Mouse (Mus musculus) splenic B cell, adult 2 months (primary cell): Measurements from ENCODE around the gene Prdm16.

ENCODE experiments used
- DNase-seq: peaks from one replicate; pipeline ENCODE4 v3.0.0-alpha.2; 2011; ENCODE audit warnings: low read depth, low spot score
- H3K27me3 ChIP-seq: 2 replicates; pipeline ENCODE4 v1.6.1; 2012; ENCODE audit warnings: mild to moderate bottlenecking, low read length, moderate library complexity, mixed read lengths; ENCODE audit not compliant: control insufficient read depth, poor library complexity, insufficient read depth, severe bottlenecking
- H3K36me3 ChIP-seq: 2 replicates; pipeline ENCODE4 v1.6.1; 2012; ENCODE audit warnings: mild to moderate bottlenecking, low read length, moderate library complexity, mixed read lengths; ENCODE audit not compliant: control insufficient read depth, poor library complexity, insufficient read depth, severe bottlenecking

Prdm16 gene

DNA sequence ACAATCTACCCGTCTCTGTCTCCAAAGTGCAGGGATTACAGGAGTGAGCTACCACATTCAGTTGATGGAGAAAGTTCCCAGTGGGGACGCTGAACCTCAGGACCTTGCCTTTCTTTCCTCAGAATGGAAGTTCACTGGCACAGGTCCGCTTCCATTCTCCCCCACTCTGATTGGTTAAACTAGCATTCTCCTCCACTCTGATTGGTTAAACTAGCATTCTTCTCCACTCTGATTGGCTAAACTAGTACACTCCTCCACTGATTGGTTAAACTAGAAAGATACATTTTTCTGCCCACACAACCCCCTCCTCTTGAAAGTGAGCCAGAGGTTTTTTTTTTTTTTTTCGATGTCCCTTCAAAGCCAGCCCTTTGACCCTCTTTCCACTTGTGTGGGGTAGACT is 97.9 kb downstream of the Prdm16 start:
- no peak for DNase-seq
- Histone ChIP-seq H3K36me3 (no peaks in the 10 kb centered on the region), H3K27me3 (no peaks in the 10 kb centered on the region)

DNA sequence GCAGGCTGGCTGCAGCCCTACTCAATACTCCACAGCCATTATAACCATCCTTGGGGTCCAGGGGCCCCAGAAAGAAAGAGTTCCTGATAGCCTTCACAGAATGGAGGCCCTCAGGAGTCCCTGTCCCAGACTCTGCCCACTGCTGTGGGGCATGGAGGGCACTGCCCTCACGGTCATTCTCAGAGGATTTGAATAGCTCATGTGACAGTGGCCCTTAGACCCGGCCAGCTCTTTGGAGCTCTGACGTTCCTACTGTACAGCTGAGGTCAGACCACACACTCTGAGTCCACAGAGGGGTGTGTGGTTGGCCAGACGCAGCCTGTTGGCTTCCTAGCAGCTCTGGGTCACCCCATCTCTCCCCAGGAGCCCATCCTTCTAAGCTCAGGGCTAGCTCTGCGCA is 100.6 kb downstream of the Prdm16 start:
- DNase-seq = no peak
- H3K36me3 ChIP-seq = no peaks in the 10 kb centered on the region
- H3K27me3 ChIP-seq = no peaks in the 10 kb centered on the region

DNA sequence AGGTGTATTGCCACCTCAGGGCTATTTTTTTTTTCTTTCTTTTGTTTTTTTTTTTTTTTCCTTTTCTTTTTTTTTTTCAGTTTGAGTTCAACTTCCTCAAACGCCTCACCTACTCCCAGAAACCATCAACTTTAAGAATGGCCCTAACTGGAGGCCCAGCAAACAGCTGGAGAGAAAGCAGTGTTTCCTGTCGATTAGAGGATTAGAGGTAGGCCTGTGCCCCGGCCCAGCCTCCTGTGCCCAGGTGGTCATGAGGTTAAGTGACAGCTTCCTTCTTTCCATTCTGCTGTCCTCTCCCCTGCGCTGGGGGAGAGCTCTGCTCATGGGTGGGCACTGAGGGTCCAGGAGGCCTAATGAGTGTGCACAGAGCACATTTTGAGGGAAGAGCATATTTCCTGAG is 105.3 kb downstream of the Prdm16 start:
- no peaks in the 10 kb centered on the region for H3K36me3 ChIP-seq
- H3K27me3 ChIP-seq = no peaks in the 10 kb centered on the region
- no peak for DNase-seq

DNA sequence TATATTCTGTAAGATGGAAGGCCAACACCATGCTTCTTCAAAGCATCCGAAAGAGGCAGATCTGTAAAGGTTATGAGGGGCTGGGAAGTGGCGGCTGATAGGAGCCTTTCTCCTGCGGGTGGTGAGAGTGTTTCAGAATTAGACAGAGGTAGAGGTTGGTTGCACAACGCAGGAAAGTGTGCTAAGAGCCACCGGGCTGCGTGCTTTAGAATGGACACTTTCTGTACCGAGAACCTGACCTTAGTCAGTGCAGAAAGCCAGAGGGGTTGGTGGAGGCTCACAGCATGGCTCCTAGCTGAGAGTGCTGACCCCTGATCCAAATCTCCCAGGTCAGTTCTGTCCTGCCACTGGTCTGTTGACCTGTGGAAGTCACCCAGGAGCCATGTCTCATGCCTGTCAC is 106.3 kb downstream of the Prdm16 start:
- DNase-seq = no peak
- H3K27me3 ChIP-seq = no peaks in the 10 kb centered on the region

DNA sequence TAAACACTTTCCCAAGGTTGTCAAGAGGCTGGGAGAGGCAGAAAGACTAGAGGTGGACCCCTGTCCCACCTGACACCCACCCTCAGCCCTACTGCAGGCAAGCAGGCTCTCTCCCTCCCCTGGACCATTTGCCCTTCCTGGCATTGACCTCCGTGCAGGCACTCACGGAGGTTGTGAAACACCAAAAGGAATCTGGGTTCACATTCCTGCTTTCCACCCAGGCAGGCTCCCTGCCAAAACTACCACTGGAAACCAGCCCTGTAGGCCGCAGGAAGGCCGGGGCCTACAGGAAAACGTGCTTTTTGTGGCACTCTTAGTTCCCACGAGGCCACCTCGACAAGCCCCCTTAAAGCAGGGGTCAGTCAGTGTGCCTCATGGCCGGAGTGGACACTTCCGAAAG is 109.2 kb downstream of the Prdm16 start:
- DNase-seq = no peak
- Histone ChIP-seq H3K36me3 (no peaks in the 10 kb centered on the region), H3K27me3 (no peaks in the 10 kb centered on the region)

More for the DNA sequence above, 106.3 kb downstream of the Prdm16 start:
- H3K36me3 ChIP-seq = no peaks in the 10 kb centered on the region

DNA sequence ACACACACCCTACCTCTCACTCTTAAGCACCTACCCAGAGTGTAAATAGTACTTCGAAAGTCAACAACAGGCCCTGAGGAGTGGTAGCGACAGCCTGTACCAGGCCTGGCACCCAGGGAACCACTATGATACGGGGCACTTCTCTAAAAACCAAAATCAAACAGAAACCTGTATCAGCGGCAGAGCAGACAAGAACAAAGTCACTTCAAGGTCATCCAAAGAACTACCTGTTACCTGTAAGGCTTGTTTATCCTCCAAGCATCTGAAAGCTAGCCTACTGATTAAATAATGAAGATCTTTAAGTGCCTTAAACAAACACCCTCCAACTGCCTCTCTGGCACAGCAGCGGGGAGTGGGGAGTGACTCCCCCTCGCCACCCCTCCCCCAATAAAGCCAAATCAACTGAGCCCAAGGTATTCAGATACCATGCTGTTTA is 110.3 kb downstream of the Prdm16 start:
- no peak for DNase-seq
- Histone ChIP-seq H3K36me3 (no peaks in the 10 kb centered on the region), H3K27me3 (no peaks in the 10 kb centered on the region)

DNA sequence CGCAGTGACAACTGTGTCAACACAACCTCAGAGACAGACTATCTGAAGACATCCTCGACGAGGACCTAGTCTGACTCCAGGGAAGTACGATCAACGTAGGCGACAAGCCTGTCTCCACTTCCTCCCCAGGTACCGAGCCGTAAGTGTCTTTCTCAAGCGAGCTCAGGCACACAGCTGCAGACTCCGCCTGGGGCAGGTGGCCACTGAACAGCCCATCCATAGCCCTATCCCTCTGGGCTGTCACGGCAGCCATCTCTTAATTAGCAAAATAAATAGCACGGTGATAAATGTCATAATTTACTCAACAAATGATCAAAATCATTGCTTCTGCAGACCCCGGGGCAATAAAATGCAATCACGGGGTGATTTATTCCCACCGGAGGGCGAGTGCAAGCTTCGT is 112.8 kb downstream of the Prdm16 start:
- DNase-seq = no peak
- Histone ChIP-seq H3K27me3 (no peaks in the 10 kb centered on the region), H3K36me3 (no peaks in the 10 kb centered on the region)

DNA sequence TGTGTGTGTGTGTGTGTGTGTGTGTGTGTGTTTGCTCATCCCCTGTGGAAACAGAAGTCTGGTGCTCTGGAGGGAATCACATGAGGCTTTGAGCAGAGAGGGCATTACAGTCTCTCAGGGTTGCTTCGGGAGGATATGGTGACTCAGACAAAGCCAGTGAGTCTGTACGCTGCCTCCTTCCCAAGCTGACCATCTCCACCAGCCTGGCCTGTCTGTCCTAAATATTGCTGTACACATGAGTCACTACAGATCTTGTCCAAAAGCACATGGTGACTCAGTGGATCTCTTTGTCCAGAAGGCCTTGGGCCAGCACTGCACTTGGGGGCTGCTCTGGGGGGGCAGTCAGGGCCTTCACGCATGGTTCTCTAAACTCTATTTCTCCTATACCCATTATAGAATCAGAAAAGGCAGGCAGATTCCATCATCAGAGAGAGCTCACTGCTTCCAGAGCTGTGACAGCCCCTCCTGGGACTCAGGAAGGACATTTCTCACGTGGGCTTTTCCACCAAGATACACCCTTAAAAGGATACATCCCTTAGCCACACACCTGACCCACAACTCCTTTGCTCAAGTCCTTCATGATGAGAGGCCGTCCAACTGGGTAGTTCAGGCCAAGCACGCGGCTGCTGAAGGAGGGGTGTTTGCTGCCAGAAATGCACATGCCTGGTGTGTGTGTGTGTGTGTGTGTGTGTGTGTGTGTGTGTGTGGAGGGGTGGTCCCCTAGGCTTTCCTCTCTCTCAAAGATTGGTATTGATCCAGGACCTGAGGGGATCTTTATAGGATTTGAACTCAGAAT is 114.6 kb downstream of the Prdm16 start:
- no peak for DNase-seq
- no peaks in the 10 kb centered on the region for H3K27me3 ChIP-seq
- no peaks in the 10 kb centered on the region for H3K36me3 ChIP-seq

DNA sequence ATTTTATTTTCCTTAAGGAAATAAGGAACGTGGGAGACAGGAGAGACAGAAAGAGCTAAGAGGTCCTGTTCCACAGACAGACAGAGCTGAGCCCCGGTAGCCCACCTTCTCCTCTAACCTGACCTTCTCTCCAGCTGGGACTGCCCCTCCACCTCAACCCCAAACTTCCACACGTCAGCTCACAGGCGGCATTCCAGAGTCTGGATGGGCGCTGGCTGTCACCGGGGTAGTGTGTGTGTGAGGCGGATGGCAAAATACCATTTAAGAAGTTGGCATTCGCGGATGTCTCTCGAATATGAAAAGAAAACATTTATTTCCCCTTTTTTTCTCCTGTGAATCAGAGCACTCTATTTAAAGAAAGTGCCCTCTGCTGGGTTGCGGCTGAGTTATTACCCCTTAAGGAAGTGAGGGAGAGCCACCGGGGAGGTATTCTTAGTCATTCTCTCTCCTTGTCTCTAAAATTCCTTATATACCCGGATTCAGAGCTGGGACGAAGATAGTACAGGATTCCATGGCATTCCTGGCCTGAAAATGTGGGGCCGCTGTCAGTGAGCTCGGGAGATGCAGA is 117.1 kb downstream of the Prdm16 start:
- no peaks in the 10 kb centered on the region for H3K36me3 ChIP-seq
- no peaks in the 10 kb centered on the region for H3K27me3 ChIP-seq
- no peak for DNase-seq

DNA sequence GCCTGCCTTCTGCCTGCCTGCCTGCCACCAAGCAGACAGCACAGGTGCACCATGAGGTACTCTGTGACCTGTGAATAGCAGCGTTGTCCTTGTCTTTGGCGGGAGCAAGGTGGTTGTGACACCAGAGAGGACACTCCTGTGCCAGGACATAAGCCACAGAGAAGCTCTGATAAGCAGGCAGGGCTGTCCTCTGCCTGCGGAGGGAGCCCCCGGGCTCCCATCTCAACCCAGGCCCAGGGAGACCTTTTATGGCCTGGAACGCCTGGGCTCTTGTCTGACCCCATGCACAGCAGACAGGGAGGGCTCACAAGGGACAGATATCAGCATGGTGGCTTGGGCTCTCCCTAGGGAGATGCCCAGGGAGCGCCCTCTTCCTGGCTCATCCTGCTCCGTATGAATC is 118.7 kb downstream of the Prdm16 start:
- Histone ChIP-seq H3K36me3 (no peaks in the 10 kb centered on the region), H3K27me3 (no peaks in the 10 kb centered on the region)
- no peak for DNase-seq

DNA sequence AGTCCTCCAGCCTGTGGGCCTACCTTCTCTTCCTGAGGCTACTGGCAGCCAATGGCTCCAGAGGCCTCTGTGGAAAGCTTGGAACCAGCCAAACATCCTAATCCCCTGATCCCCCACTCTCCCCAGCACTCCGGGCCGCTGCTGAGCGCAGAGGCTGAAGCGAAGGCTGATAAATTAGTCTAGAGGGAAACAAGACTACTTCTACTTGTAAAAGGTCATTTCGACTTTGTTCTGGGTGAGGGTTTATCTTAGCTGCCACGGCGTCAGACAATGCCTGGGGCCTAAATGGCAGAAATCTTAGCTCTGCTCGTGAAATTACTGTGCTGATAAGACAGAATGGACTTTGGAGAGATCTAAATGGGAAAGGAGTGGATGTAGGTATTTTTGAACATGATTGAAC is 120.2 kb downstream of the Prdm16 start:
- no peaks in the 10 kb centered on the region for H3K36me3 ChIP-seq
- no peak for DNase-seq
- H3K27me3 ChIP-seq = no peaks in the 10 kb centered on the region

DNA sequence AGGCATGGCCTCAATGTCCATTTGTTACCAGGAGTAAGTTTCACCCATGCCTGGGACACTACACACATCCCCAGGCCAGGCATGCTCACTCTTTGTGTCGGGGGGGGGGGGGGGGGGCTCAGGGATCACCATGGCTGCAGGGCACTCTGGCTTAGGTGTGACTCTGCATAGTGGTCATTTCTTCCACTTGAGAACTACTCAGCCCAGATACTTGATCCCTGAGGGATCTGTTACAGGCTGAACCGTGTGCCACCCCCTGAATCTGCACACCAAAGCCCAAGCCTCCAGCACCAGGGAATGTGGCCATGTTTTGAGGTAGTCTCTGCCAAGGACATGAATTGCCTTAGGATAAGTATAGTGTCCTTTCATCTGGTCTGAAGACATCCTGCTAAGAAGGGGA is 123.0 kb downstream of the Prdm16 start:
- no peak for DNase-seq

DNA sequence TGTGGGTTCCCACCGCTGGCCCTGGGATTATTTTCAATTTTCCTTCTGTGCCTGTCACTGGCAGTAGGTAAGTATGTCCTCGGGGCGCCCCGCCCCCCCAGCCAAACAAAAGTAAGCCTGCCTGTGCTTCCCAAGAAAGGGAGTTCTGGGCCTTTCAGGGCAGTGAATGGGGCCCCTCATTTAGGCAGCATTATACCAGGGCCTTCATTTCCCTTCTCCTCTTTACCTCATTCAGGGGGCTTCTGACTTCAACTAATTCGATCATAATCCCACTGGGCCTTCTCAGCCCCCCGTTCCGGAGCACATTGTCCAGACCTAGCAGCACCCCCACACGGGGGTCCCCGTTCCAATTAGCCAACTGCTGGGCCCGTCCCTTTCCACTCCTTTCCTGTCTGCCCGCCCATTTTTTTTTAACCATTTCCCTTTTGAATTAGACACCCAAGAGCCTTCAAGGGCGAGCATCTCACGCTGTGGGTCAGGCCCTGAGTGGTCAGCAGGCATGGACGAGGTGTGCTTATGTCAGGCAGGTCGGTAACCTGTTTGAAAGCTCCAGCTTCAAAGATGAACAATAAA is 124.1 kb downstream of the Prdm16 start:
- Histone ChIP-seq H3K27me3 (no peaks in the 10 kb centered on the region), H3K36me3 (no peaks in the 10 kb centered on the region)
- no peak for DNase-seq

More for the DNA sequence above, 123.0 kb downstream of the Prdm16 start:
- Histone ChIP-seq H3K27me3 (no peaks in the 10 kb centered on the region), H3K36me3 (no peaks in the 10 kb centered on the region)

DNA sequence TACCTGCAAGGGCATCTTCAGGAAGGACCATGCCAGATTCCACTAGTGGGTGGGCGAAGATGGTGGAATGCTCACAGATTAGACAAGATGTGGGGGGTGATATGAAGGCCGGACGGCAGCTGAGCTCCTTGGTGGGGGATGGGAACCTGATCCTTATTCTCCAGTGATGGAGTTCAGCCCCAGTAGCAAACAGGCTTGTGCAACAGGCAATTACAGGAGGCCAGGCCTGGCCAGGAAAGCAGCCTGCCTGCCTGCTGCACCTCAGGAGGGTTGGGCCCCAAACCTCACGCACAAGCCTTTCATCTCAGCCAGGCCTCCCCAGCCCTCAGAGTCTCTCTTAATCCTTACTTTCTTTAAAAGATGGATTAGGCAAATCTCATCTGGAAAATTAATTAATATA is 124.9 kb downstream of the Prdm16 start:
- H3K27me3 ChIP-seq = no peaks in the 10 kb centered on the region
- no peak for DNase-seq
- no peaks in the 10 kb centered on the region for H3K36me3 ChIP-seq

DNA sequence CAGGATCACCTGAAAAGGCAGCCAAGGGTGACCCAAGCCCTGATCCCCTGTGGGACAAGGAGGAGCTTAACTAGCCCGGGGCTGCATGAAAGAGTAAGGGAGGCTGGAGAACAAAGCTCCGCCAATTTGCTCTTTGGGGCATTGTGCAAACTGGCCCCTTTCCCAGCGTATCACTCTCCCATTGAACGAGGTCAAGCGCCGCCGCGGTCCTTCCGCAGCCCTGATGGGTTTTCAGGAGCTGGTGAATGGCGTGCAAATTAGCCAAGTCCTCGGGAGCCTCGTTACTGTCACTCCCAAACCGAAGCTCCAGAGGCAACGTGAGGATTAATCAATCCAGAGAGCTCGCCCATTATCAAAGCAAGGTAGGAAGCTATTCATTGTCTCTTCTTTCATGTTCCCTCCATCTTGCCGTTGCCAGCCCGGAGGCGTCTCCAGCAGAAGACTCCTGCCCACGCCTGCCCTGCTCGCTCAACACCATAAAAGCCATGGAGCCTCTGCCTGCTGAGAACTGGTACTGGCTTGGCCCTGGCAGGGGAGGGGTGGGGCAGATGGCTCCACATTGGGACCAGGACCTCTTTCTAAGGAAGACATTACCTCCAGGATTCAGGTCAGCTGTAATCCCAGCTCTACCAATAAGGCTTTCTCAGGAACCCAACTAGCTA is 129.8 kb downstream of the Prdm16 start:
- DNase-seq = no peak
- Histone ChIP-seq H3K27me3 (no peaks in the 10 kb centered on the region), H3K36me3 (no peaks in the 10 kb centered on the region)
